Mouse (Mus musculus) liver, embryonic 14.5 days (tissue): ENCODE data around the gene C2cd4c. TPM values are rescaled to one million over a fixed set of nuclear protein-coding genes. Genes with fewer than 3 reads are reported as not detected.

ENCODE experiments used
- ATAC-seq: fragments of 200-750 bp; cut with Nextera tagmentation; 2 replicates; pipeline ENCODE4 v1.8.0; 2017; ENCODE audit warnings: moderate number of reproducible peaks, mild to moderate bottlenecking, moderate library complexity; ENCODE audit not compliant: insufficient read depth
- DNase-seq, 3 experiments: peaks; one replicate each; pipeline ENCODE4 v3.0.0-alpha.2; 2012 to 2013; ENCODE audit warnings: low read depth in 3 of 3, low spot score in 3 of 3
- H3K27ac ChIP-seq: fragments of 300-500 bp; sonication (generic); 2 replicates; pipeline ENCODE4 v1.5.1; 2014; ENCODE audit warnings: moderate library complexity, mild to moderate bottlenecking, control low read depth, inconsistent platforms
- H3K27me3 ChIP-seq: fragments of 300-500 bp; sonication (generic); 2 replicates; pipeline ENCODE4 v1.6.1; 2014; ENCODE audit warnings: mild to moderate bottlenecking, low read length, moderate library complexity; ENCODE audit not compliant: control insufficient read depth, insufficient read depth
- H3K36me3 ChIP-seq: fragments of 300-500 bp; sonication (generic); replicated peaks from 2 replicates; pipeline ENCODE4 v1.6.1; 2014; ENCODE audit warnings: low read depth; ENCODE audit not compliant: control insufficient read depth, insufficient read depth
- H3K4me1 ChIP-seq, 2 experiments: fragments of 200-500 bp in 1 of 2; fragments of 300-500 bp in 1 of 2; sonication (generic) in 1 of 2; replicated peaks; 2 replicates each; pipeline ENCODE4 v1.6.1; 2012 to 2014; ENCODE audit warnings: antibody characterized with exemption in 1 of 2, inconsistent platforms in 1 of 2, low read length in 1 of 2; ENCODE audit not compliant: control insufficient read depth in 2 of 2, insufficient read depth in 2 of 2
- H3K4me2 ChIP-seq: fragments of 300-500 bp; sonication (generic); 2 replicates; pipeline ENCODE4 v1.6.1; 2014; ENCODE audit warnings: low read depth, mild to moderate bottlenecking, control low read depth, moderate library complexity
- H3K4me3 ChIP-seq, 2 experiments: fragments of 200-500 bp in 1 of 2; fragments of 300-500 bp in 1 of 2; sonication (generic) in 1 of 2; 2 replicates each; pipeline ENCODE4 v1.5.1; 2012 to 2014; ENCODE audit warnings: low read depth in 2 of 2, low read length in 2 of 2, mild to moderate bottlenecking in 2 of 2, control low read depth in 1 of 2, inconsistent platforms in 1 of 2, moderate library complexity in 1 of 2; ENCODE audit not compliant: insufficient read depth in 1 of 2
- H3K9ac ChIP-seq: fragments of 300-500 bp; sonication (generic); replicated peaks from 2 replicates; pipeline ENCODE4 v1.6.1; 2014; ENCODE audit warnings: mild to moderate bottlenecking, control low read depth, moderate library complexity
- H3K9me3 ChIP-seq: fragments of 300-500 bp; sonication (generic); 2 replicates; pipeline ENCODE4 v1.6.1; 2016; ENCODE audit warnings: low read length, mixed read lengths; ENCODE audit not compliant: control insufficient read depth
- CTCF ChIP-seq: IDR thresholded peaks from 2 replicates; pipeline ENCODE4 v1.5.1; 2016; ENCODE audit warnings: antibody characterized with exemption, low read depth, control low read depth
- EP300 ChIP-seq: IDR thresholded peaks from 2 replicates; pipeline ENCODE4 v1.6.1; 2016; ENCODE audit warnings: antibody characterized with exemption, low read depth
- WGBS: fragments of 180-500 bp; shearing (Covaris S2); extraction: QIAGEN DNeasy Blood & Tissue Kit; methylation state at CpG from one replicate; pipeline ENCODE4 v1.1.7; 2014; ENCODE audit not compliant: insufficient replicate concordance; 5-methylcytosine and 5-hydroxymethylcytosine counted together
- polyA plus RNA-seq, 2 experiments: library from polyadenylated mRNA; depleted of rRNA in 1 of 2; stranded (reverse) in 1 of 2; unstranded in 1 of 2; fragments of >200 nt; fragmentation: Nextera tagmentation in 1 of 2; extraction: Ambion mirVana in 1 of 2; gene quantifications; 2 replicates each; pipeline versions ENCODE4 v1.2.1 to v1.2.3; 2012 to 2014

Gene C2cd4c
- polyA plus RNA-seq, 2 experiments = 0.01 TPM; not detected in 1

DNA sequence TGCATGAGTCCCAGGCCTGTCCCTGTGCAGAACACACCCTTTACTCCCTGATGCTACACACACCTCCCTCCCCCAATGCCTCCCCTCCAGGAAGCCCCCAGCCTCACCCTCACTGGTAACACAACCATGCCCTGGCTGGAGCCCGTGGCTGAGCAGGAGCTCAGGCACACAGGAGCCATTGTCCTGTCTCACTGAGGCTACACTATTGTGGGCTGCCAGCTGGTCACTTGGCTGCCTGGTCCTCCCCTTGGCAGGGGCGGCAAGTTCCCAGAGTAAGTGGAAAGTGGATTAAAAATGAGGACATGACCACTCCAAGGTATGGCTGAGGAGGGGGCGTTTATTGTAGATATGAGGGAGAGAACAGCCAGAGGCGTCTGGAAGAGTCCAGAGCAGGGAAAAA is 7.3 kb downstream of the C2cd4c start:
- ATAC-seq (no peak), DNase-seq (no peak)
- H3K9me3 ChIP-seq = no peaks in the 10 kb centered on the region
- no peak for TF ChIP-seq CTCF
- H3K27me3 ChIP-seq = no peaks in the 10 kb centered on the region; the same call in 1 of the 2 replicates
- WGBS = 51% methylated on average over 4 of the region's 4 CpGs
- no peak overlapping the region for H3K9ac ChIP-seq
- H3K4me1 ChIP-seq = no peaks in the 10 kb centered on the region
- no peak overlapping the region for H3K27ac ChIP-seq
- H3K4me2 ChIP-seq = no peak overlapping the region
- H3K36me3 ChIP-seq = no peaks in the 10 kb centered on the region
- no peak overlapping the region for H3K4me3 ChIP-seq

DNA sequence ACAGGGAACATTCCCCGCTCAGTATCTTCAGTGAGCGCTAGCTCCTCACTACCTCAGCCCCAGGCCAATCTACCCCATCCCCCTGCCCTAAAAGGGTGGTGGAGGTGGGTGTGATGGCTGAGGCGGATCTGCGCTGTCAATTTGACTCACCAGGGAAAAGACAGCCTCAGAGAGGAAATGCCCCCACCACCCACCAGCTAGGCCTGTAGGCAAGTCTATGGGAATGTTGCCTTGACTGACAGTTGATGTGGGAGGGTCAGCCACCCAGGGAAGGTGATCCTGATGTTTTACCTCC is 15.9 kb downstream of the C2cd4c start:
- DNase-seq = no peak
- TF ChIP-seq EP300 = no peak
- no peak for TF ChIP-seq CTCF
- Histone ChIP-seq H3K4me1 (no peaks in the 10 kb centered on the region), H3K9me3 (no peaks in the 10 kb centered on the region), H3K4me3 (no peak overlapping the region), H3K4me2 (no peak overlapping the region), H3K9ac (no peak overlapping the region), H3K27me3 (no peaks in the 10 kb centered on the region; the same call in 1 of the 2 replicates), H3K36me3 (no peaks in the 10 kb centered on the region), H3K27ac (no peak overlapping the region)
- no peak for ATAC-seq
- WGBS = 67% methylated on average over 4 of the region's 4 CpGs

DNA sequence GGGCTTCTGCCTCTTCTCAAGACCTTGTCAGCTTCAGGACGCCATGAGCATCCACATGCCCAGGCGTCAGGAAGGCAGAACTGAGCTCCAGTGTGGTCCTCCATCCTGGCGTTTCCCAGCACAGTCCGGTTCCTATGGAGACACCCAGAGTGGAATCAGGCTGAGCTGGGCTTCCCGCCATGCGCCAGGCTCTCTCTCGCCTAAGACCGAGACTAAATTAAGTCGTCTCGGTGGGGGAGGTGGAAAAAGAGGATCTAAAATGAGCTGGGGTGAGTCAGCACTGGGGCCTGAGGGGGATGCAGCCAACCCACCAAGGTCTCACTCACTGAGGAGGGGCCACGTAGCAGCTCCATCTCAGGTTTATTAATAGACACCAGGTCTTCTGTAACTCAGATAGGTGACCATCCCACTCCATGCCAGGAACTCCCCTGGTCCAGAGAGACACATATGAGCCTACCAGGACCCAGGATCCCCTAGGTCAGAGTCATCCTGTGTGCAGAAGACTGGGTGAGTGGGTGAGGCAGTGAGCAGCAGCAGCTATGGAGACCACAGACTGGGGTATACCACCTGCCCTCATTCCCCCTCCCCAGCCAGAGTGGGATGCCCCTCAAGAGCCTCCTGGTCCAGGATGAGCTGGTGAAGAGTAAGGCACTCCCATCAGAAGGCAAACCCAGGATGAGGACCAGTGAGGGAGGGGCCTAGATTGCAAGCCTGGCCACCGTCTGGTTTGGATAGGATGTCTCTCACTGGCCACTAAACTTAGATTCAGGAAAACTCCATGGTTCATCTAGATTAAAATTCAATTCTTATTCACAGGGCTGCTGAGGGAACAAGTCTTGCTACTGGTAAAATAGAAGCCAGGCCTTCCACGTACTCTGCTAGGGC is 16.5 kb downstream of the C2cd4c start:
- H3K9me3 ChIP-seq = no peaks in the 10 kb centered on the region
- no peak overlapping the region for H3K9ac ChIP-seq
- DNase-seq = no peak
- H3K4me2 ChIP-seq = no peak overlapping the region
- no peak overlapping the region for H3K27ac ChIP-seq
- H3K36me3 ChIP-seq = no peaks in the 10 kb centered on the region
- no peak for ATAC-seq
- no peaks in the 10 kb centered on the region for H3K4me1 ChIP-seq
- 24% methylated on average over 13 of the region's 13 CpGs for WGBS
- no peaks in the 10 kb centered on the region; the same call in 1 of the 2 replicates for H3K27me3 ChIP-seq
- no peak for TF ChIP-seq EP300
- no peak for TF ChIP-seq CTCF
- no peak overlapping the region for H3K4me3 ChIP-seq

DNA sequence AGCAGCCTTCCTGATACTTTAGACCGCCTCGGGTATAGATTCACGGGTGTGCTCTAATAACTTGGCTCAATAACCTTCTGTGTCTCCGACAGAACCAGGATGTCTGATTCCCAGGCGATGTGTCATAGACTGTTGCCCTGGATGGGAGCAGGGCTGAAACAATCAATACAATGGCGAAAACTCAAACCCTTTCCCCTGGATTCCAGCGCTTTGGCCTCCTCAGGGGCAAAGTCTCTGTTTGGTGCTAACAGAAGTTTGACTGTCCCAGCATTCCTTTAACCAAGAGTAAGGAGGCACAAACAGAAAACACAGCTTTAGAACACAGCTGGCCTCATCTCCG is 18.3 kb downstream of the C2cd4c start:
- Histone ChIP-seq H3K27ac (no peak overlapping the region), H3K27me3 (no peaks in the 10 kb centered on the region; the same call in 1 of the 2 replicates), H3K4me2 (no peak overlapping the region), H3K36me3 (no peaks in the 10 kb centered on the region), H3K9ac (no peak overlapping the region), H3K4me1 (no peaks in the 10 kb centered on the region), H3K4me3 (no peak overlapping the region), H3K9me3 (no peaks in the 10 kb centered on the region)
- ATAC-seq (no peak), DNase-seq (no peak)
- TF ChIP-seq CTCF (no peak), EP300 (no peak)
- 39% methylated on average over 8 of the region's 8 CpGs for WGBS

DNA sequence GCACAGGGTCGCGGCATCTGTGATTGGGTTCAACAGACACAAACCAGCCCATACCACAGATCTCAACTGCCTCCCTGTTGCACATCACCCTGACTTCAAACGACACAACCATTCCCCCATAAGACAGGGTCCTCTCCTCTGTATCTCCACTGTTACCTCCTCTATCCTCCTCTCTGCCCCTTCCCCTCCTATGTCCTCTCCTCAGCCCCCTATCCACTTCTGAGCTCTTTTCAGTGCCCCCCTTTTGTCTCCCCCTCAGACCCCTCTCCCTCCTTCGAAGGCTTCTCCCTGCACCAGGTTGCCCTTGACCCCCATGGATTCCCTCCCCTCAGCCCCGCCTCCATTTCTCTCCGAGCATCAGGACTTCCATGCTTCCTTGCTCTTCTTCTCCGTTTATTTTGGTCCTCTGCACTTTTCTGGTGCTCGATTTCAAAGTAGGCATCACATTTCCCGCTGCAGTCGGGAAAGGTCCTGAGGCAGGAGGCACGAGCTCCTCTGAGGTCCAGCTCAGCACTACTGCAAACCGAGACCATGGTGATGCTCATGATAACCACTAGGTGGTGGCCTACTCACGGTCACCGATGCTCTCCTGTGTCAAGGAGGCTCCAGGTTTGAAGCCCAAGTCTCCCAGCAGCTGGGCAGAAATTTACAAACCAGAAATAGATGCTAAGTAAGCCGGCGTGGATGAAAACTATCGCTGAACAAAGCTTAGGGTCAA is 18.8 kb downstream of the C2cd4c start:
- no peak for TF ChIP-seq EP300
- peak; percentile 86 for TF ChIP-seq CTCF
- ATAC-seq = no peak

More for the DNA sequence above, 18.8 kb downstream of the C2cd4c start:
- H3K27ac ChIP-seq = no peak overlapping the region
- no peaks in the 10 kb centered on the region; the same call in 1 of the 2 replicates for H3K27me3 ChIP-seq
- no peaks in the 10 kb centered on the region for H3K4me1 ChIP-seq
- H3K9ac ChIP-seq = no peak overlapping the region
- H3K36me3 ChIP-seq = no peaks in the 10 kb centered on the region
- H3K4me2 ChIP-seq = no peak overlapping the region
- WGBS = 13% methylated on average over 17 of the region's 17 CpGs
- H3K4me3 ChIP-seq = no peak overlapping the region
- H3K9me3 ChIP-seq = no peaks in the 10 kb centered on the region
- DNase-seq = peak; percentile 12 to 32 (median 20)
